ENCODE assay signal across 8 mouse cellular contexts in genomic region chr7:80324043-80324815, GRCm38 (mm10). TPM values are rescaled to one million over a fixed set of nuclear protein-coding genes. Genes with fewer than 3 reads are reported as not detected.
DNase-seq lines count a peak whose midpoint lies in the region; ATAC-seq and TF ChIP-seq lines count a peak whose summit lies in the region.

Rccd1 (minus strand) TSS chr7:80324454.

- no peak for TF ChIP-seq CTCF in kidney, postnatal 0 days (IDR thresholded peaks at IDR 0.05; ENCODE audit: low read depth)

- peak within 1 kb of the TSS; percentile 90 for H3K4me2 ChIP-seq in heart, embryonic 12.5 days
- H3K4me2 ChIP-seq in kidney, postnatal 0 days (ENCODE audit: low read length) = peak within 1 kb of the TSS; percentile 66
- peak within 1 kb of the TSS; percentile 93 for H3K4me2 ChIP-seq in liver, embryonic 11.5 days
- peak within 1 kb of the TSS; percentile 85 for H3K4me2 ChIP-seq in stomach, embryonic 14.5 days (replicated peaks; ENCODE audit: low read depth, low read length)

- H3K4me1 ChIP-seq in heart, embryonic 12.5 days (replicated peaks) = peaks cover 26% of the 10 kb centered on the region
- H3K4me1 ChIP-seq in kidney, postnatal 0 days (replicated peaks; ENCODE audit: insufficient read depth, low read length) = peaks cover 3% of the 10 kb centered on the region; the same call in 1 of the 2 replicates
- peaks cover 3% of the 10 kb centered on the region for H3K4me1 ChIP-seq in liver, embryonic 11.5 days (replicated peaks; ENCODE audit: control insufficient read depth, insufficient read depth, low read length)
- H3K4me1 ChIP-seq in stomach, embryonic 14.5 days (ENCODE audit: control insufficient read depth, insufficient read depth, low read length) = peaks cover 11% of the 10 kb centered on the region; the same call in 1 of the 2 replicates

- peak within 1 kb of the TSS; percentile 75 for H3K9ac ChIP-seq in heart, embryonic 12.5 days
- peak within 1 kb of the TSS; percentile 45 for H3K9ac ChIP-seq in kidney, postnatal 0 days (ENCODE audit: low read depth, low read length)
- peak within 1 kb of the TSS; percentile 86 for H3K9ac ChIP-seq in liver, embryonic 11.5 days (ENCODE audit: low read depth, low read length)
- H3K9ac ChIP-seq in stomach, embryonic 14.5 days (replicated peaks; ENCODE audit: low read depth, low read length) = peak within 1 kb of the TSS; percentile 57

- peak; percentile 95 for ATAC-seq in erythroid progenitor cell, adult 5-6 weeks (replicated peaks; ENCODE audit: low FRiP score, poor library complexity, severe bottlenecking)
- ATAC-seq in heart, embryonic 12.5 days (ENCODE audit: insufficient number of reproducible peaks, low FRiP score) = peak; percentile 97
- peak; percentile 98 for ATAC-seq in kidney, postnatal 0 days (replicated peaks; ENCODE audit: low FRiP score, low read depth)
- peak; percentile 100 for ATAC-seq in liver, embryonic 11.5 days (replicated peaks; ENCODE audit: low FRiP score)
- ATAC-seq in stomach, embryonic 14.5 days (ENCODE audit: insufficient number of reproducible peaks, insufficient read depth, low FRiP score, low read depth) = peak; percentile 99

- peak within 1 kb of the TSS; percentile 92 for H3K27ac ChIP-seq in heart, embryonic 12.5 days (ENCODE audit: poor library complexity, severe bottlenecking)
- peak within 1 kb of the TSS; percentile 74; the same call in 1 of the 2 replicates for H3K27ac ChIP-seq in kidney, postnatal 0 days
- H3K27ac ChIP-seq in liver, embryonic 11.5 days (ENCODE audit: low read depth, low read length) = peak within 1 kb of the TSS; percentile 79
- H3K27ac ChIP-seq in stomach, embryonic 14.5 days (ENCODE audit: low read length) = peak within 1 kb of the TSS; percentile 86

- H3K36me3 ChIP-seq in heart, embryonic 12.5 days = peaks cover 59% of the 10 kb centered on the region
- H3K36me3 ChIP-seq in kidney, postnatal 0 days (ENCODE audit: insufficient read depth, low read length) = peaks cover 34% of the 10 kb centered on the region
- peaks cover 38% of the 10 kb centered on the region for H3K36me3 ChIP-seq in liver, embryonic 11.5 days (ENCODE audit: control insufficient read depth, insufficient read depth, low read length)
- H3K36me3 ChIP-seq in stomach, embryonic 14.5 days (ENCODE audit: control insufficient read depth, insufficient read depth, low read length) = peaks cover 37% of the 10 kb centered on the region

- 2% methylated on average over 38 of the region's 38 CpGs for WGBS in heart, embryonic 12.5 days
- WGBS in kidney, postnatal 0 days = 2% methylated on average over 38 of the region's 38 CpGs
- WGBS in liver, embryonic 11.5 days = 3% methylated on average over 38 of the region's 38 CpGs
- 2% methylated on average over 38 of the region's 38 CpGs for WGBS in stomach, embryonic 14.5 days

- H3K4me3 ChIP-seq in heart, embryonic 12.5 days = peak within 1 kb of the TSS; percentile 71
- H3K4me3 ChIP-seq in kidney, postnatal 0 days (replicated peaks; ENCODE audit: low read depth, low read length) = peak within 1 kb of the TSS; percentile 50
- H3K4me3 ChIP-seq in liver, embryonic 11.5 days (ENCODE audit: low read depth, low read length) = peak within 1 kb of the TSS; percentile 72
- peak within 1 kb of the TSS; percentile 54 for H3K4me3 ChIP-seq in stomach, embryonic 14.5 days (ENCODE audit: low read depth, low read length)

- peak; percentile 94 for DNase-seq in CD4-positive helper T cell, adult 2 months (ENCODE audit: low read depth, low spot score)
- peak; percentile 95 for DNase-seq in brain, embryonic 18.5 days (ENCODE audit: low read depth, low spot score)
- peak; percentile 99 for DNase-seq in kidney, postnatal 0 days (ENCODE audit: low spot score)
- DNase-seq in liver, embryonic 11.5 days (ENCODE audit: low spot score) = peak; percentile 99
- DNase-seq in naive thymus-derived CD4-positive, alpha-beta T cell, adult 2 months (ENCODE audit: low read depth) = peak; percentile 96

- no peaks in the 10 kb centered on the region for H3K9me3 ChIP-seq in heart, embryonic 12.5 days (replicated peaks)
- H3K9me3 ChIP-seq in kidney, postnatal 0 days (replicated peaks; ENCODE audit: low read length) = no peaks in the 10 kb centered on the region
- H3K9me3 ChIP-seq in liver, embryonic 11.5 days (ENCODE audit: control insufficient read depth, low read length) = no peaks in the 10 kb centered on the region
- no peaks in the 10 kb centered on the region for H3K9me3 ChIP-seq in stomach, embryonic 14.5 days (ENCODE audit: control insufficient read depth, low read depth, low read length)

- H3K27me3 ChIP-seq in heart, embryonic 12.5 days (replicated peaks) = no peaks in the 10 kb centered on the region
- H3K27me3 ChIP-seq in kidney, postnatal 0 days (ENCODE audit: insufficient read depth, low read length) = no peaks in the 10 kb centered on the region
- H3K27me3 ChIP-seq in liver, embryonic 11.5 days (replicated peaks; ENCODE audit: control insufficient read depth, insufficient read depth, low read length) = no peaks in the 10 kb centered on the region
- H3K27me3 ChIP-seq in stomach, embryonic 14.5 days (ENCODE audit: control insufficient read depth, insufficient read depth, low read length) = no peaks in the 10 kb centered on the region

RNA-seq across cellular contexts. Expression of gene Rccd1, which starts in this region (rescaled TPM):
- total RNA-seq in erythroid progenitor cell, adult 5-6 weeks (2015; ENCODE audit: low replicate concordance) = 3.8 and 12.6 TPM in 2 replicates
- 1.1 and 6.3 TPM in 2 replicates for total RNA-seq in erythroid progenitor cell, adult 5-6 weeks (2017; ENCODE audit: low replicate concordance)
- polyA plus RNA-seq in heart, embryonic 12.5 days (2016; fragmentation: Nextera tagmentation; extraction: Ambion mirVana) = 6.1 and 8.9 TPM in 2 replicates
- 3.7 and 4.3 TPM in 2 replicates for polyA plus RNA-seq in kidney, postnatal 0 days (2015; fragmentation: Nextera tagmentation; extraction: Ambion mirVana)
- 10.7 and 11.4 TPM in 2 replicates for polyA plus RNA-seq in liver, embryonic 11.5 days (2014; fragmentation: Nextera tagmentation; extraction: Ambion mirVana)
- polyA plus RNA-seq in stomach, embryonic 14.5 days (2014; fragmentation: Nextera tagmentation; extraction: Ambion mirVana) = 15.1 and 19.2 TPM in 2 replicates

Comparison
In these comparisons a context has a peak if more than half of its experiments do, and no peak if none do; other contexts are left out.
1. Peak in every context shown above with its lines: DNase-seq, ATAC-seq, H3K4me3 ChIP-seq and H3K27ac ChIP-seq.